Mouse (Mus musculus): ENCODE measurements around the gene Jund. TPM values are rescaled to one million over a fixed set of nuclear protein-coding genes. Genes with fewer than 3 reads are reported as not detected.
A peak's percentile ranks its signal among the peaks of the same experiment; 100 is the strongest.

Gene Jund
- polyA plus RNA-seq, 1 experiment from 2014 or later = 376 TPM

GRCm38 (mm10) chr8:70720739-70721138 lies 22.0 kb downstream of the Jund start:
- no peaks in the 10 kb centered on the region for H3K27me3 ChIP-seq
- in situ Hi-C loops (cut with MboI; ENCODE audit: low pct_unique_long_range_greater_than_20kb) = no loop called here
- ChIA-PET POLR2A (no interaction called here), CTCF (interaction anchor here (1.3 to 2.4 kb wide), 3 partner anchors 20 to 42 kb away, joined by 3 to 13 read pairs (median 3); partner anchors contain the start of gene Rab3a)
- ATAC-seq (no peak), DNase-seq (ENCODE audit: low read depth, low spot score) (no peak)
- TF ChIP-seq CTCF (IDR thresholded peaks at IDR 0.05) = no peak

GRCm38 (mm10) chr8:70721601-70722000 lies 22.9 kb downstream of the Jund start:
- TF ChIP-seq CTCF (IDR thresholded peaks at IDR 0.05) = no peak
- in situ Hi-C loops (cut with MboI; ENCODE audit: low pct_unique_long_range_greater_than_20kb) = no loop called here
- DNase-seq (ENCODE audit: low read depth, low spot score) (no peak), ATAC-seq (no peak)
- CTCF ChIA-PET = interaction anchor here (1.3 to 2.4 kb wide), 3 partner anchors 21 to 42 kb away, joined by 3 to 13 read pairs (median 3); partner anchors contain the start of gene Rab3a
- POLR2A ChIA-PET = interaction anchor here (1.0 kb wide), 1 partner anchor 32 kb away, joined by 4 read pairs; no protein-coding TSS in a partner anchor
- H3K27me3 ChIP-seq = no peaks in the 10 kb centered on the region

GRCm38 (mm10) chr8:70723486-70724210 lies 24.9 kb downstream of the Jund start, which contains the start of gene Pde4c:
Gene Pde4c (plus strand): TSS chr8:70723720.
- ATAC-seq = peak; percentile 82
- TF ChIP-seq CTCF (IDR thresholded peaks at IDR 0.05) = no peak
- CTCF ChIA-PET = interaction anchor here (1.1 to 1.3 kb wide), 3 partner anchors 29 to 116 kb away, joined by 3 to 7 read pairs (median 4); partner anchors contain the start of gene Arrdc2

GRCm38 (mm10) chr8:70724216-70724615 lies 25.5 kb downstream of the Jund start:
- TF ChIP-seq CTCF (IDR thresholded peaks at IDR 0.05) = no peak
- in situ Hi-C loops (cut with MboI; ENCODE audit: low pct_unique_long_range_greater_than_20kb) = no loop called here
- ATAC-seq = no peak

More at GRCm38 (mm10) chr8:70723486-70724210, 24.9 kb downstream of the Jund start, which contains the start of gene Pde4c:
- in situ Hi-C loops (cut with MboI; ENCODE audit: low pct_unique_long_range_greater_than_20kb) = no loop called here
- no peaks in the 10 kb centered on the region for H3K27me3 ChIP-seq
- POLR2A ChIA-PET = interaction anchor here (0.6 to 0.9 kb wide), 3 partner anchors 9 to 80 kb away, joined by 3 to 4 read pairs (median 3); partner anchors contain the start of gene Rab3a
- DNase-seq (ENCODE audit: low read depth, low spot score) = peak; percentile 80

GRCm38 (mm10) chr8:70725792-70726447 lies 27.2 kb downstream of the Jund start:
- ChIA-PET POLR2A (no interaction called here), CTCF (no interaction called here)
- ATAC-seq = no peak
- DNase-seq (ENCODE audit: low read depth, low spot score) = no peak
- TF ChIP-seq CTCF (IDR thresholded peaks at IDR 0.05) = no peak
- in situ Hi-C loops (cut with MboI; ENCODE audit: low pct_unique_long_range_greater_than_20kb) = no loop called here
- H3K27me3 ChIP-seq = no peaks in the 10 kb centered on the region

More at GRCm38 (mm10) chr8:70724216-70724615, 25.5 kb downstream of the Jund start:
- POLR2A ChIA-PET = interaction anchor here (0.8 to 0.9 kb wide), 2 partner anchors 10 to 80 kb away, joined by 3 read pairs; no protein-coding TSS in a partner anchor
- no peaks in the 10 kb centered on the region for H3K27me3 ChIP-seq
- CTCF ChIA-PET = interaction anchor here (1.3 kb wide), 1 partner anchor 39 kb away, joined by 7 read pairs; no protein-coding TSS in a partner anchor
- no peak for DNase-seq (ENCODE audit: low read depth, low spot score)

GRCm38 (mm10) chr8:70726721-70727120 lies 28.0 kb downstream of the Jund start:
- TF ChIP-seq CTCF (IDR thresholded peaks at IDR 0.05) = no peak
- in situ Hi-C loops (cut with MboI; ENCODE audit: low pct_unique_long_range_greater_than_20kb) = no loop called here
- no peaks in the 10 kb centered on the region for H3K27me3 ChIP-seq
- CTCF ChIA-PET = no interaction called here
- DNase-seq (ENCODE audit: low read depth, low spot score) = no peak
- POLR2A ChIA-PET = interaction anchor here (0.7 kb wide), 1 partner anchor 10 kb away, joined by 3 read pairs; no protein-coding TSS in a partner anchor
- no peak for ATAC-seq

GRCm38 (mm10) chr8:70729808-70730475 lies 31.2 kb downstream of the Jund start:
- ChIA-PET CTCF (no interaction called here), POLR2A (no interaction called here)
- H3K27me3 ChIP-seq = no peaks in the 10 kb centered on the region
- no peak for ATAC-seq
- no peak for TF ChIP-seq CTCF (IDR thresholded peaks at IDR 0.05)
- in situ Hi-C loops (cut with MboI; ENCODE audit: low pct_unique_long_range_greater_than_20kb) = no loop called here
- no peak for DNase-seq (ENCODE audit: low read depth, low spot score)

GRCm38 (mm10) chr8:70730956-70731355 lies 32.2 kb downstream of the Jund start:
- in situ Hi-C loops (cut with MboI; ENCODE audit: low pct_unique_long_range_greater_than_20kb) = no loop called here
- no peaks in the 10 kb centered on the region for H3K27me3 ChIP-seq
- ATAC-seq (peak; percentile 34), DNase-seq (ENCODE audit: low read depth, low spot score) (no peak)
- no peak for TF ChIP-seq CTCF (IDR thresholded peaks at IDR 0.05)
- ChIA-PET POLR2A (no interaction called here), CTCF (no interaction called here)

- ChIA-PET CTCF (no interaction called here), POLR2A (no interaction called here)
- no peak for DNase-seq (ENCODE audit: low read depth, low spot score)
- in situ Hi-C loops (cut with MboI; ENCODE audit: low pct_unique_long_range_greater_than_20kb) = no loop called here
- no peak for ATAC-seq
- no peak for TF ChIP-seq CTCF (IDR thresholded peaks at IDR 0.05)
- no peaks in the 10 kb centered on the region for H3K27me3 ChIP-seq
Measured at GRCm38 (mm10) chr8:70737705-70738104, 39.0 kb downstream of the Jund start.

GRCm38 (mm10) chr8:70738211-70738610 lies 39.5 kb downstream of the Jund start:
- H3K27me3 ChIP-seq = no peaks in the 10 kb centered on the region
- no peak for TF ChIP-seq CTCF (IDR thresholded peaks at IDR 0.05)
- ATAC-seq (no peak), DNase-seq (ENCODE audit: low read depth, low spot score) (no peak)
- CTCF ChIA-PET = no interaction called here
- POLR2A ChIA-PET = interaction anchor here (0.6 kb wide), 1 partner anchor 10 kb away, joined by 3 read pairs; no protein-coding TSS in a partner anchor
- in situ Hi-C loops (cut with MboI; ENCODE audit: low pct_unique_long_range_greater_than_20kb) = no loop called here

Measured in Patski (cell line).